Mouse (Mus musculus) CH12.LX (cell line): ENCODE measurements around the gene Smim15.
A peak's percentile ranks its signal among the peaks of the same experiment; 100 is the strongest.

Experiments
- E2F4 ChIP-seq: IDR thresholded peaks from 2 replicates; pipeline ENCODE4 v1.6.1; 2011; ENCODE audit warnings: low read depth, low read length, improper control_type of control experiment; ENCODE audit not compliant: insufficient replicate concordance
- EP300 ChIP-seq: IDR thresholded peaks from 2 replicates; pipeline ENCODE4 v1.6.1; 2011; ENCODE audit warnings: low read length, improper control_type of control experiment
- KAT2A ChIP-seq: IDR thresholded peaks from 2 replicates; pipeline ENCODE4 v1.6.1; 2012; ENCODE audit warnings: low read length, improper control_type of control experiment, inconsistent platforms; ENCODE audit not compliant: insufficient replicate concordance
- MEF2A ChIP-seq: IDR thresholded peaks from 2 replicates; pipeline ENCODE4 v1.6.1; 2014; ENCODE audit warnings: low read depth, mild to moderate bottlenecking, inconsistent platforms, low read length, improper control_type of control experiment, borderline replicate concordance
- POLR2A ChIP-seq: IDR thresholded peaks from 2 replicates; pipeline ENCODE4 v1.6.1; 2011; ENCODE audit warnings: low read depth, mild to moderate bottlenecking, improper control_type of control experiment, low read length

- peak; percentile 91 for TF ChIP-seq EP300
- no peak for TF ChIP-seq E2F4
- no peak for TF ChIP-seq KAT2A
- TF ChIP-seq MEF2A: peak; percentile 80; the same call in 1 of the 2 replicates
- TF ChIP-seq POLR2A: 0 out of 2 replicates have a peak, but pooled peaks have one; percentile 28
Observed at GRCm38 (mm10) chr13:108041358-108041757, 2.9 kb upstream of the Smim15 start.
